ENCODE assay signal across 8 mouse cellular contexts in genomic region chr8:10405469-10405868, GRCm38 (mm10).
DNase-seq lines count a peak whose midpoint lies in the region; ATAC-seq and TF ChIP-seq lines count a peak whose summit lies in the region.

No protein-coding gene starts in this region.

- no peak overlapping the region for H3K27ac ChIP-seq in forebrain, postnatal 0 days (ENCODE audit: low read depth, low read length)

- H3K4me2 ChIP-seq in forebrain, postnatal 0 days (ENCODE audit: low read depth): no peak overlapping the region

- peak; percentile 53 for DNase-seq in gastrocnemius, postnatal 10 days
- no peak for DNase-seq in gastrocnemius, adult 8-10 months (ENCODE audit: low spot score in 2 of 2)
- peak; percentile 7 for DNase-seq in CD4-positive helper T cell, adult 2 months (ENCODE audit: low read depth, low spot score)
- peak; percentile 14 for DNase-seq in c-Kit-positive CD71-negative TER-119-negative erythroid progenitor cells, embryonic 14.5 days (ENCODE audit: low read depth)
- DNase-seq in forebrain, postnatal 0 days: peak; percentile 80
- peak; percentile 66 to 72 for DNase-seq in kidney, postnatal 25 days
- peak; percentile 76 for DNase-seq in mesoderm, embryonic 11.5 days (ENCODE audit: low read depth, low spot score)
- peak; percentile 57 for DNase-seq in thymus, postnatal 14 days

- H3K27me3 ChIP-seq in forebrain, postnatal 0 days (ENCODE audit: insufficient read depth, low read length): no peaks in the 10 kb centered on the region

- no peaks in the 10 kb centered on the region for H3K9me3 ChIP-seq in forebrain, postnatal 0 days (ENCODE audit: low read length)

- H3K36me3 ChIP-seq in forebrain, postnatal 0 days (ENCODE audit: insufficient read depth): peaks cover 3% of the 10 kb centered on the region

- H3K9ac ChIP-seq in forebrain, postnatal 0 days: no peak overlapping the region

- ATAC-seq in forebrain, postnatal 0 days: peak; percentile 76

- TF ChIP-seq CTCF in forebrain, postnatal 0 days (IDR thresholded peaks at IDR 0.05; ENCODE audit: low read depth): peak; percentile 91

- WGBS in forebrain, postnatal 0 days: 42% methylated on average over 8 of the region's 8 CpGs

- H3K4me1 ChIP-seq in forebrain, postnatal 0 days (ENCODE audit: insufficient read depth): no peaks in the 10 kb centered on the region

- H3K4me3 ChIP-seq in forebrain, postnatal 0 days (ENCODE audit: low read depth, low read length): no peak overlapping the region

Comparison
In these comparisons a context has a peak if more than half of its experiments do, and no peak if none do; other contexts are left out.
1. DNase-seq: peak in gastrocnemius, postnatal 10 days (single experiment), CD4-positive helper T cell, adult 2 months (single experiment), c-Kit-positive CD71-negative TER-119-negative erythroid progenitor cells, embryonic 14.5 days (single experiment), forebrain, postnatal 0 days (single experiment), kidney, postnatal 25 days (2 of 2), mesoderm, embryonic 11.5 days (single experiment) and thymus, postnatal 14 days (single experiment); none in gastrocnemius, adult 8-10 months (0 of 2).